Mouse (Mus musculus) midbrain, embryonic 10.5 days (tissue): Measurements from ENCODE around the gene Cenpc1. TPM values are rescaled to one million over a fixed set of nuclear protein-coding genes. Genes with fewer than 3 reads are reported as not detected.

ENCODE experiments used
- DNase-seq: peaks from one replicate; pipeline ENCODE4 v3.0.0-alpha.2; 2017; ENCODE audit warnings: low spot score
- H3K27ac ChIP-seq: fragments of 300-500 bp; sonication (generic); replicated peaks from 2 replicates; pipeline ENCODE4 v1.5.1; 2016; ENCODE audit warnings: mild to moderate bottlenecking
- H3K27me3 ChIP-seq: fragments of 300-500 bp; sonication (generic); 2 replicates; pipeline ENCODE4 v1.6.1; 2016; ENCODE audit warnings: low read depth, mild to moderate bottlenecking; ENCODE audit not compliant: poor library complexity, severe bottlenecking
- H3K36me3 ChIP-seq: fragments of 300-500 bp; sonication (generic); 2 replicates; pipeline ENCODE4 v1.6.1; 2016; ENCODE audit warnings: mild to moderate bottlenecking, moderate library complexity
- H3K4me1 ChIP-seq: fragments of 300-500 bp; sonication (generic); 2 replicates; pipeline ENCODE4 v1.6.1; 2016
- H3K4me3 ChIP-seq: fragments of 300-500 bp; sonication (generic); 2 replicates; pipeline ENCODE4 v1.5.1; 2016; ENCODE audit warnings: mild to moderate bottlenecking, moderate library complexity
- H3K9me3 ChIP-seq: fragments of 300-500 bp; sonication (generic); replicated peaks from 2 replicates; pipeline ENCODE4 v1.6.1; 2016; ENCODE audit warnings: mild to moderate bottlenecking
- WGBS: fragments of 180-500 bp; shearing (Covaris S2); methylation state at CpG from one replicate; pipeline ENCODE4 v1.1.7; 2016; 5-methylcytosine and 5-hydroxymethylcytosine counted together
- polyA plus RNA-seq: library from polyadenylated mRNA; unstranded; fragments of >200 nt; fragmentation: Nextera tagmentation; extraction: Ambion mirVana; gene quantifications from 2 replicates; pipeline ENCODE4 v1.2.1, GENCODE M21; 2016

Cenpc1 gene
- polyA plus RNA-seq: 38.0 and 43.1 TPM in 2 replicates

DNA sequence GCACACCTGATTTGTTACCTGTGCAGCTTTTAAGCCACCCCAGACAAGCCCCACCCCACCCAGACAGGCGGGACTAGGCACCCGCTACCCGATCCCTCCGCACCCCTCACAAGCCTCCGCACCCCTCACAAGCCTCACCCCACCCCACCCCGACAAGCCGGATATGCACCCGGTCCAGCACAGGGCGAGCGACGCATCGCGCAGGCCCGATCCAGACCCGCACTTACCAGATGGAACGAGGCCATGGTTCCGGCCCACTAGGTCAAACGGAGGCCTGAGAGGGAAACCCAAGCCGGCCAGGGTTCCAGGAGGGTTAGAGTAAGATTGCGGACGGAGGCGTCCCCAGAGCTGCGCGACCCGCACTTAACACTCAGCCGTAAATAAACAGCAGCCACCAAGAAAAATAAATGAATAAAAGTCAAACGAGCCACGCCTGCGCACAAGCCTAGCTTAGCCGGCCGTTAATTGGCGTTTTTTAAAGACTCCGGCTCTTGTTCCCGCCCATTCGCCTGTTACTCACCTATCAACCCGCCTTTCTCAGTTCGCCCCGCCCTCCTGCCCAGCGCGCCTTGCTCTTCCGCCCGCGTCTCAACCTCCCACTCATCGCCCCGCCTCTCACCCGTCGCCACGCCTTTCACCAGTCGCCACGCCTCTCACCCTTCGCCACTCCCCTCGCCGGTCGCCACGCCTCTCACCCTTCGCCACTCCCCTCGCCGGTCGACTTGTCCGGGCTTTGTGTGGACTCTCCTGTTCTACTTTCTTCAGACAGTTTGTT, at the start of gene Cenpc1:
Gene Cenpc1, minus strand, starts transcription at position 483 of the 775 bp plus-strand sequence.
- H3K9me3 ChIP-seq: no peaks in the 10 kb centered on the region
- H3K4me3 ChIP-seq: peak within 1 kb of the TSS; percentile 89
- peaks cover 15% of the 10 kb centered on the region for H3K4me1 ChIP-seq
- no peaks in the 10 kb centered on the region for H3K27me3 ChIP-seq
- H3K36me3 ChIP-seq: no peaks in the 10 kb centered on the region
- H3K27ac ChIP-seq: peak within 1 kb of the TSS; percentile 96
- WGBS: under 1% methylated on average over 60 of the region's 60 CpGs
- DNase-seq: peak; percentile 99

DNA sequence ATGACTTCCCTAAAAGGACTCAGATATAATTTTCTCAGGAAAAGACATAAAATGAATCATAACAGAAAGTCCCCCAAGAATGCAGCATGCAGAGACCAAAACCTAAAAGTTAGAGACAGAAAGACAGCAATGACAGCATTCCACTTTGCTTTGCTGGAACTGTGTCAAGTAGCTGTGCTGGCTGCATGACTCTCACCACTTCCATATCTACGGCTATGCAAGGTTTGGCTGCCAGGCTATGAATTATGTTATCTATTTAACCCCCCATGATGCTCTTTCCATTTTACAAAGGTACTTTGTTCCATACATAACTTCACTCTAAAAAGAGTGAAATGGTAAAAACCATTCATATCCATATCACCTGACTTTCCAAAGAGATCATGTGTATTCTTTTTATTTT, 48.6 kb upstream of the Cenpc1 start:
- WGBS: 89% methylated on average over 1 of the region's 1 CpGs
- Histone ChIP-seq H3K36me3 (peaks cover 38% of the 10 kb centered on the region), H3K4me3 (no peak overlapping the region), H3K4me1 (no peaks in the 10 kb centered on the region), H3K27ac (no peak overlapping the region), H3K27me3 (no peaks in the 10 kb centered on the region), H3K9me3 (no peaks in the 10 kb centered on the region)
- no peak for DNase-seq

DNA sequence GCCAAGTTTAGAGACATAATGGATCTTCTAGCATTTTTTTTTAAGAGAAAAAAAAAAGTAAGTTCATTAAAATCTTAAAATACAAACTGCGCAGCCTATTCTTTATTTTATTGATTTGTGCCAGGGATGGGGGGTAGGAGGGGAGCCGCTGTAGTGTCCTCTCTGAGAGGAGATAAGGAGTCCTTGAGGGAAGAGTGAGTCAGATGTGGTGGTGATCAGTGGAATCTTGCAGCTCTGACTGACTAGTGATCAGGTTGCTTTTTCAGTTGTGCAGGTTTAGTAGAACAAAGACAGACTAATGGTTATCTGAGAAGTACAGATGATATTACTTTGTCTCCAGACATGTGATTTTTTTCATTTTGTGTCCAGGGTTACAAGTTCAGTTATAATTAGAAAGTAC, 47.7 kb upstream of the Cenpc1 start:
- Histone ChIP-seq H3K27me3 (no peaks in the 10 kb centered on the region), H3K4me1 (no peaks in the 10 kb centered on the region), H3K4me3 (no peak overlapping the region), H3K27ac (no peak overlapping the region), H3K9me3 (no peaks in the 10 kb centered on the region), H3K36me3 (peaks cover 33% of the 10 kb centered on the region)
- WGBS: 93% methylated on average over 2 of the region's 2 CpGs
- DNase-seq: no peak

DNA sequence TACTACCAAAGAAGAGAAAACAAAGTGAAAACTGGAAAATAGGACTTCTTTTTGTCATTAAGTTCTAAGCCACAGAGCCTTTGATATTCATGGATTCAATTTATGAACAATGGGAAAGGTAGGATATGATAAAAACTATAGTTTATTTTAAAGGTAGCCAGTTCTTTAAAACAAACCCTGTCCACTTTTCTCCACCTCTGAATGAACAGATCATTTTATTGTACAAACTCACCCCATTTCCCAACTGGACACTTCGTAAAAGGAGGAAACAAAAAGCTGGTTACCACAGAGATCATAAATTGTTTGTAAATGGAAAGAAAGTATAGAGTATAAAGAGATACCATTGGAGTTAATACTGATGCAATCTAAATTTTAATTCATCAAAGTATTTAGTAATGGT, 45.7 kb upstream of the Cenpc1 start:
- DNase-seq: no peak
- no peaks in the 10 kb centered on the region for H3K9me3 ChIP-seq
- 96% methylated on average over 1 of the region's 1 CpGs for WGBS
- no peak overlapping the region for H3K4me3 ChIP-seq
- H3K36me3 ChIP-seq: peaks cover 38% of the 10 kb centered on the region
- no peaks in the 10 kb centered on the region for H3K4me1 ChIP-seq
- H3K27me3 ChIP-seq: no peaks in the 10 kb centered on the region
- no peak overlapping the region for H3K27ac ChIP-seq

DNA sequence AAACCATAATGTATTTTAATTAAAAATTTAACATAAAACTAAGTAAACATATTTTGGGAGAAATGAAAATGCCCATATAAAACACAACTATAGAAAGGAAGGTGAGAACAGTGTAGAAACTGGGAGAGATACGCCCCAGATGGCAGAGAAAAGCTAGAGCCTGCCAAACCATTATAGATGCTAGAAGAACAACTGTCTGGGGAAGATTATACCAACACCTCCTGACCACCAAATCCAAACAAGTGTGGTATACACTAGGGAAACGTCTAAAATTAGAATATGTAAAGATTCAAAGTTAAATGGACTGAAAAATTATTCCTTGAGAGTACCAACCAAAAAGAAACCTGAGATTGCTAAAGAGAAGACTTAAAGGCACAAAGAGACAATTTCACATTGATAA, 41.2 kb upstream of the Cenpc1 start:
- H3K27ac ChIP-seq: no peak overlapping the region
- peaks cover 29% of the 10 kb centered on the region for H3K36me3 ChIP-seq
- H3K4me1 ChIP-seq: no peaks in the 10 kb centered on the region
- no peaks in the 10 kb centered on the region for H3K9me3 ChIP-seq
- no peak for DNase-seq
- no peaks in the 10 kb centered on the region for H3K27me3 ChIP-seq
- 83% methylated on average over 2 of the region's 2 CpGs for WGBS
- no peak overlapping the region for H3K4me3 ChIP-seq

DNA sequence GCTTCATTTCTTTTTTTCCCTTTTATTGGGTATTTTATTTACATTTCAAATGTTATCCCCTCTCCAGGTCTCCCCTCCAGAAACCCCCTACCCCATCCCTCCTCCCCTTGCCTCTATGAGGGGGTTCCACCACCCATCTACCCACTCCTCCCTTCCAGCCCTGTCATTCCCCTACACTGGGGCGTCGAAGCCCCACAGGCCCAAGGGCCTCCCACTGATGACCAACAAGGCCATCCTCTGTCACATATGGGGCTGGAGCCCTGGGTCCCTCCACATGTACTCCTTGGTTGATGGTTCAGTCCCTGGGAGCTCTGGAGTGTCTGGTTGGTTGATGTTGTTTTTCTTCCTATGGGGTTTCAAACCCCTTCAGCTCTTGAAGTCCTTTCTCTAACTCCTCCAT, 36.8 kb upstream of the Cenpc1 start:
- no peaks in the 10 kb centered on the region for H3K27me3 ChIP-seq
- peaks cover 9% of the 10 kb centered on the region for H3K36me3 ChIP-seq
- 96% methylated on average over 2 of the region's 2 CpGs for WGBS
- no peaks in the 10 kb centered on the region for H3K9me3 ChIP-seq
- H3K27ac ChIP-seq: no peak overlapping the region
- no peaks in the 10 kb centered on the region for H3K4me1 ChIP-seq
- no peak for DNase-seq
- H3K4me3 ChIP-seq: no peak overlapping the region

DNA sequence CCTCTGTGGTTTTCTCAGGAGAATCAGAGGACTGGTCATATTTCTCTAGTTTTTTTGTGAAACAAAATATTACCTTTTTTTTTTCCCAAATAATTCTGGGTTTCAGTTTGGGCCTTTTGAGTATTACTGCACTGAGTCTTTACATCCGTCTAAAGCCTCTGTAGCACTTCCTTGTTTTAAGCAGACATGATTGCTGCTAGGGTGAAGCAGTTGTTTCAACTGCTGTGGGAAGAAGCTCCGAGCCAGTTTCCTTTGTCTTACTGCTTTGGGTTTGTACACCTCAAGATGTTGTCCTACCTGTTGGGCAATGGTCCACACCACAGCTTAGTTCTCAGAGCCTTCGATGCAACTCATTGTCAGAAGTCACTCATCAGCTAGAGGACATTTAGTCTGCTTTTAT, 35.2 kb upstream of the Cenpc1 start:
- no peaks in the 10 kb centered on the region for H3K9me3 ChIP-seq
- no peak overlapping the region for H3K27ac ChIP-seq
- H3K36me3 ChIP-seq: peaks cover 3% of the 10 kb centered on the region; the same call in 1 of the 2 replicates
- DNase-seq: no peak
- no peak overlapping the region for H3K4me3 ChIP-seq
- no peaks in the 10 kb centered on the region for H3K4me1 ChIP-seq
- WGBS: 84% methylated on average over 3 of the region's 3 CpGs
- no peaks in the 10 kb centered on the region for H3K27me3 ChIP-seq

DNA sequence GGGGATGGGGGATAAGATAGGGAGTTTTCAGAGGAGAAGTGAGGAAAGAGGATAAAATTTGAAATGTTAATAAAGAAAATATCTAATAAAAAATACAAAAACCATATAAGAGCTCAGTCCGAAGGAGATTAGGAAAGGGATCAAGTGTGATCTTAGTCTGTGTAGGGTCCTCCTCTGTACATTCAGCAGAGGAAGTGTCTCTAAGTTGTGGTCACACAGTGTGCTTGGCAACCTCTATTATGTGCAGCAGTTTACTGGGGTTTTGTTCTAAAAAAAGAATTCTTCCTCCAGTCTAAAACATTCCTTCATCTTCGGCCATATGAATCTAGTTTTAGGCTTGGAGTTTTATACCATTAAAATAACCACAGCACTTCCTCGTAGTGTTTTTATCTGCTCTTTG, 33.6 kb upstream of the Cenpc1 start:
- no peaks in the 10 kb centered on the region for H3K9me3 ChIP-seq
- H3K4me1 ChIP-seq: no peaks in the 10 kb centered on the region
- no peak overlapping the region for H3K4me3 ChIP-seq
- no peaks in the 10 kb centered on the region for H3K36me3 ChIP-seq
- WGBS: 89% methylated on average over 3 of the region's 3 CpGs
- H3K27me3 ChIP-seq: no peaks in the 10 kb centered on the region
- H3K27ac ChIP-seq: no peak overlapping the region
- DNase-seq: no peak

DNA sequence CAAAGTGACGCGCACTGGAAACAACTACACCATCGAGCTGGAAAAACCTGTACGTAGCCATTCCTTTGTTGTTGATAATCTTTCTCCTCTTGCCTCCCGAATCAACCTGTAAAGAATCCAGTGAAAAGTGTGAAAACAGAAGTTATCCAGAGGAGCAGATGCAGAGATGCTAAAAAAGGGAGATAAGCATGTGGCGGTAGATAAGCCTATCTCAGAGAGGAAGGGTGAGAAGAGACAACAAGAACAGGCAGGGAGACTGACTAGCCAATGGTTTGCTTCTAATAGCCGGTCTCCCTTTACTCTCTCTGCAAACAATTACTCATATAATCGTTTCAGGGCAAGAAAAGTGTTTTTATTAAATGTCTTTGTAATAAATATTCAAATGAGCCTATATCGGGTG, 29.4 kb upstream of the Cenpc1 start:
- no peaks in the 10 kb centered on the region for H3K9me3 ChIP-seq
- WGBS: 89% methylated on average over 9 of the region's 9 CpGs
- H3K27me3 ChIP-seq: no peaks in the 10 kb centered on the region
- no peak overlapping the region for H3K4me3 ChIP-seq
- DNase-seq: no peak
- H3K27ac ChIP-seq: no peak overlapping the region
- H3K36me3 ChIP-seq: no peaks in the 10 kb centered on the region
- no peaks in the 10 kb centered on the region for H3K4me1 ChIP-seq

DNA sequence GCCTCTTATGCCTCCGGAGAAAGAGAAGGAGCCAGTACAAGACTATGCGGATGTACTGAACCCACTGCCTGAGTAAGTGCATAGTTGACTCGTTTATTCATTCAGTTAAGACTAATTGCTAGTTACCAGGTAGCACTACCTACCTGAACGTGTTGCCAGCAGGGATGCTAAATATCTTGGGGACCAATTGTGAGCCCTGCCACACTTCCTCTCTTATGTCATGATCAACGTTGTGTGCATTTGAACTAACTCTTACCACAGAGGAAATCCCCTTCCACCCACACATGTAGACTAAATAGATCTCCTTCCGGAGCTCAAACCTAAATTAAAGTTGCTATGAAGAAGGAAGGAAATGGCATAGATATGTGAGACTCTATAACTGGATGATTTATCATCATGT, 21.4 kb upstream of the Cenpc1 start:
- Histone ChIP-seq H3K4me1 (no peaks in the 10 kb centered on the region), H3K4me3 (no peak overlapping the region), H3K36me3 (no peaks in the 10 kb centered on the region), H3K9me3 (no peaks in the 10 kb centered on the region), H3K27me3 (no peaks in the 10 kb centered on the region), H3K27ac (no peak overlapping the region)
- DNase-seq: no peak
- 84% methylated on average over 6 of the region's 6 CpGs for WGBS

DNA sequence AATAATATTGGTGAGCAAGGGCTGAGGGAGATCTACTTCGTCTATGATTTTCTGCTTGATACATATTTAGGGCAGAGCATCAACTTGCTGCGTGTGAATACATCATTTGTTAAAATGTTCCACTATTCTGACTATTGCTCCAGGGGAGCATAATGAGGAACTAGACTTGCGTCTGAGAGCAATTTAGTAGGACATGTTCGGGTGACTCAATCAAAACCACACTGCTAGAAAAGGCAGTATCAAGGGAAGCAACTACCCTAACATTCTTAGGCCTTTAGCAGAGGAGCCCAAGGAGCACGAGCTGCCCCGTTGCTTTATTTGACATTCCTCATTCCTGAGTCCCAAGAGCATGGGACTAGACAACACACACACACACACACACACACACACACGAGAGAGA, 19.6 kb upstream of the Cenpc1 start:
- Histone ChIP-seq H3K27ac (no peak overlapping the region), H3K36me3 (no peaks in the 10 kb centered on the region), H3K4me3 (no peak overlapping the region), H3K9me3 (no peaks in the 10 kb centered on the region), H3K4me1 (no peaks in the 10 kb centered on the region), H3K27me3 (no peaks in the 10 kb centered on the region)
- WGBS: 89% methylated on average over 7 of the region's 7 CpGs
- no peak for DNase-seq

DNA sequence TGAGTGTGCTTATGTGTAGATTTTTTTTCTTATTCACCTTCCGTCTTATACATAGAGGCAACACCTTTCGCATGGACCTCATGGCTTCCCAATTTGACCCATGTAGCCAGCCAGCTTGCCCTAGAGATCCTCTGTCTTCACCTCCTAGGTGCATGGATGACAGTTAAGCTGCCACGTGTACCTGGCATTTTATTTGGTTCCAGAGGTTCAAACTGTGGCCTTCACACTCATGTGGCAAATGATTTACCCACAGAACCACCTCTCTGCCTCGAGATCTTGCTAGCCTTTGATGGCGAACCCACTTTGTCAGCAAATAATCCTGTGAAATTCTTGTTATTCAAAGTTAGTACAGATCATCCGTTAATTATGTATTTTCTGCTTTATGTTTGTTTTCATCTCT, 18.6 kb upstream of the Cenpc1 start:
- Histone ChIP-seq H3K27me3 (no peaks in the 10 kb centered on the region), H3K4me1 (no peaks in the 10 kb centered on the region), H3K36me3 (no peaks in the 10 kb centered on the region), H3K27ac (no peak overlapping the region), H3K4me3 (no peak overlapping the region), H3K9me3 (no peaks in the 10 kb centered on the region)
- no peak for DNase-seq
- 85% methylated on average over 6 of the region's 6 CpGs for WGBS

DNA sequence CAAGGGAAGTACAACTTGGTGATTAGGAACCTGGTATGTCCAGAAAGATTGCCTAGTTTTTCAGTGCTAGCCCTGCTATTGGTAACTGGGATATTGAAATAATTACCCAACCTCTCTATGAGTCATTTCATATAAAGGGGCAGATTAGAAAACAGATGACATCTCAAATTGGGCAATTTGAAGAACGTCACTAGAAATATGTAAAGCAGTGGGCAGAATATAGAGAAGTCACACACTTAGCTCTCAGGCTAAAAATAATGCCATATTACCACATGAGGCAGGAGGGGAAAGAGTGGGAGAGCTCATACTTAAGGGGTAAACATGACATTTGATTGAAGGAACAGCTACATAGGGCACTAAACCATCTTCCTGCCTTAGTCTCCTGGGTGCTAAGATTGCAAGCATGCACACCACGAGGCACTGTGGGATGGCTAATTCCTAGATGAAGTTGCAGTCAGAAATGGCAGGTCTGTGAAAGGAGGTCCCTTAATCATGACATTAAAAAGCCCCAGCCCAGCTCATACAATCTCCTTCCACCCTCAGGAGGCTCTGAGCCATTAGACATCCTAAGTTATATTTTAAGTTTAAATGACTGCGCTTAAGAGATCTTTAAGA, 13.4 kb upstream of the Cenpc1 start:
- Histone ChIP-seq H3K4me3 (no peak overlapping the region), H3K36me3 (no peaks in the 10 kb centered on the region), H3K27me3 (no peaks in the 10 kb centered on the region), H3K4me1 (no peaks in the 10 kb centered on the region), H3K9me3 (no peaks in the 10 kb centered on the region), H3K27ac (no peak overlapping the region)
- DNase-seq: no peak
- WGBS: 88% methylated on average over 3 of the region's 3 CpGs
